Mouse (Mus musculus): ENCODE measurements at regions not wholly inside any gene's neighbourhood (a gene's known extent, or its start where the extent isn't known, plus 50 kb on each side); places are given as distances from the start of the nearest gene placed in this dataset.

GRCm38 (mm10) chr12:28922236-28922635 lies 170.6 kb downstream of the Eipr1 start:
- Histone ChIP-seq H3K4me3 (no peak overlapping the region), H3K27me3 (replicated peaks) (no peaks in the 10 kb centered on the region), H3K4me1 (no peaks in the 10 kb centered on the region), H3K9ac (no peak overlapping the region), H3K4me2 (replicated peaks) (no peak overlapping the region), H3K27ac (no peak overlapping the region), H3K9me3 (no peaks in the 10 kb centered on the region), H3K36me3 (no peaks in the 10 kb centered on the region)
- 88% methylated on average over 2 of the region's 2 CpGs for WGBS
- no peak for ATAC-seq (ENCODE audit: low FRiP score, low read depth)

DNA sequence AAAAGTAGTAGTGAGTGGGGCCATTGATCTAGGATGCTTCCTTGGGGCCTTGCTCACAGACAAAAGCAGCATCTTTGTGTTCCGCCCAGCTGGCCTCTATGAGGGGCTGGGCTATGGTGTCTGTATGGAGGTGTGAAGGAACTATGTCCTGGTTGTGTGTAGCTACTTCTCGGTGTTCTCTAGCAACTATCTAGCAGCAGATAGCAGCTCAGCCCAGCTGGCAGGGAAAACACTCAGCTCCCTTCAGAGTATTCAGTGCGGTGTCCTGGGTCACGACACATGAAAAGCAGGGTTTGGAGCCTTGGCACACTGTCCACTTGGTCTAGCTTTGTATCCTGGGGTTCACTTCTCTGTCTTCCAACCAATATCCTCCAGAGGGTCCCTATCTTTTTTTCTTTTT lies 173.6 kb downstream of the Eipr1 start:
- H3K9me3 ChIP-seq: no peaks in the 10 kb centered on the region
- no peak overlapping the region for H3K9ac ChIP-seq
- no peak overlapping the region for H3K4me3 ChIP-seq
- H3K27me3 ChIP-seq (replicated peaks): no peaks in the 10 kb centered on the region
- no peaks in the 10 kb centered on the region for H3K4me1 ChIP-seq
- H3K36me3 ChIP-seq: no peaks in the 10 kb centered on the region
- ATAC-seq (ENCODE audit: low FRiP score, low read depth): no peak
- no peak overlapping the region for H3K27ac ChIP-seq
- WGBS: 90% methylated on average over 4 of the region's 4 CpGs
- H3K4me2 ChIP-seq (replicated peaks): no peak overlapping the region

DNA sequence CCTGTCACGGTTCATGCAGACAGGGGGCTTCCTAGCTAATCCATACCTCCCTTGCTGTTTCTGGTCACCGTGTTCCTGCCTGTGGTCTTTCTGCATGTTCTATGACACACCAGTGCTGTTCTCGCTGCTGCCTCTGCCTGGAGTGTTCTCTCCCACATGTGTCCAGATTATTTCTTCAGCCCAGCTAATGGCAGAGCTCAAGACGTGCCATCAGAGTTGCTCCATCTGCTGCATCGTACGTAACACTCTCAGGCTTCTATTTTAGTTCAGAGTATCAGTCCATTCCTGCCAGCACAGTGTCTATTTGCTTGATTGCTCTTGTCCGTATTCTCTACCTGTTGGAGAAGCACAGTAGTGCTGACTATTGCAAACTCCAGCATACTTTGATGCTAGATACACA lies 188.3 kb downstream of the Eipr1 start:
- H3K36me3 ChIP-seq: no peaks in the 10 kb centered on the region
- no peaks in the 10 kb centered on the region for H3K9me3 ChIP-seq
- no peak overlapping the region for H3K4me3 ChIP-seq
- no peak overlapping the region for H3K27ac ChIP-seq
- WGBS: 89% methylated on average over 7 of the region's 7 CpGs
- no peaks in the 10 kb centered on the region for H3K27me3 ChIP-seq (replicated peaks)
- H3K4me1 ChIP-seq: no peaks in the 10 kb centered on the region
- no peak overlapping the region for H3K9ac ChIP-seq
- no peak for ATAC-seq (ENCODE audit: low FRiP score, low read depth)
- no peak overlapping the region for H3K4me2 ChIP-seq (replicated peaks)

GRCm38 (mm10) chr12:28948889-28949288 lies 197.3 kb downstream of the Eipr1 start:
- peak overlapping the region; percentile 53; the same call in 1 of the 2 replicates for H3K27ac ChIP-seq
- no peaks in the 10 kb centered on the region for H3K36me3 ChIP-seq
- ATAC-seq (ENCODE audit: low FRiP score, low read depth): peak; percentile 56; the same call in 1 of the 2 replicates
- no peak overlapping the region for H3K4me3 ChIP-seq
- H3K27me3 ChIP-seq (replicated peaks): no peaks in the 10 kb centered on the region
- WGBS: 7% methylated on average over 9 of the region's 9 CpGs
- H3K9me3 ChIP-seq: 0 out of 2 replicates have a peak, but pooled peaks cover 3% of the 10 kb centered on the region
- H3K4me1 ChIP-seq: peaks cover 11% of the 10 kb centered on the region
- H3K9ac ChIP-seq: 0 out of 2 replicates have a peak overlapping the region, but pooled peaks have one; percentile 21
- 0 out of 2 replicates have a peak overlapping the region, but pooled peaks have one; percentile 16 for H3K4me2 ChIP-seq (replicated peaks)

- Histone ChIP-seq H3K4me1 (peaks cover 11% of the 10 kb centered on the region), H3K9me3 (0 out of 2 replicates have a peak, but pooled peaks cover 3% of the 10 kb centered on the region), H3K9ac (no peak overlapping the region), H3K4me2 (replicated peaks) (0 out of 2 replicates have a peak overlapping the region, but pooled peaks have one; percentile 16), H3K36me3 (no peaks in the 10 kb centered on the region), H3K27ac (peak overlapping the region; percentile 53; the same call in 1 of the 2 replicates), H3K27me3 (replicated peaks) (no peaks in the 10 kb centered on the region), H3K4me3 (no peak overlapping the region)
- 43% methylated on average over 10 of the region's 10 CpGs for WGBS
- ATAC-seq (ENCODE audit: low FRiP score, low read depth): no peak
Observed at GRCm38 (mm10) chr12:28949307-28949706, 197.7 kb downstream of the Eipr1 start.

DNA sequence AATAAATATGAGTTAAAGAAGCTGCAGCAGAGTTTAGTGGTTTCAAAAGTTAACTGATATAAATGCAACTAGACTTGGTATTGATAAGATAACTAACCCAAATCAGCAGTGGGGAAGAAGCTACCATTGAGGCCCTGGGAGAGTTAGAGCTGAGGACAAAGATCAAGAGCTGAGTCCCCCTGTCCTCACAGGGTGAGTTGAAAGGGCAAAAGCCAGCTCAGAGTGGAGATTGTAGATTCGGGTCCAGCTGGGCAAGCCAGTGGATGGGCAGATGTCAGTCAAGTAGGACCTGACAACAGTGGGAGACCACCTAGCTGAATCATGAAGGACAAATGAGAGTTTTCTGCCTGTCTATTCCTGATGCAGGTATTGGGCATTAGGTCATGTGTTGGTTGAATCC lies 205.6 kb downstream of the Eipr1 start:
- no peak overlapping the region for H3K4me3 ChIP-seq
- 0 out of 2 replicates have a peak, but pooled peaks cover 3% of the 10 kb centered on the region for H3K9me3 ChIP-seq
- H3K27me3 ChIP-seq (replicated peaks): no peaks in the 10 kb centered on the region
- H3K9ac ChIP-seq: no peak overlapping the region
- ATAC-seq (ENCODE audit: low FRiP score, low read depth): no peak
- no peak overlapping the region for H3K27ac ChIP-seq
- 88% methylated on average over 1 of the region's 1 CpGs for WGBS
- no peak overlapping the region for H3K4me2 ChIP-seq (replicated peaks)
- H3K36me3 ChIP-seq: no peaks in the 10 kb centered on the region
- H3K4me1 ChIP-seq: no peaks in the 10 kb centered on the region

DNA sequence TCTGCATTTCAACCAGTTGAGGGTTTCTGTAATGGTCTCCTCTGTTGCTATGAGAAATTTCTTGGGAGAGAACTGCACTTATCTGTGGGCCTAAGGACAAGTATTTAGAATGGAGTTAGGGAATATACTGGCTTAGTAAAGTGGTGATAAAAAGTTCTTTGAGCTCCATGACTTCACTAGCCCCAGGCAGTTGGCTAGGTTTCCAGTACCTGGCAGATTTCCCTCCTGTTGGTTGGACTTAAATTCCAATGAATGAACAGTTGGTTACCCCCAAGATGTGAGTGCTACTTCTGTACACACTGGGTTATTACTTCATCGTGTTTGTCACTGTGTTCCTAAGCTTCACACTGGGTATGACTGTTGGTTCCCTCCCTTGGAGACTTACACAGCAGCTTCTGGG lies 207.1 kb downstream of the Eipr1 start:
- no peaks in the 10 kb centered on the region for H3K9me3 ChIP-seq
- H3K9ac ChIP-seq: no peak overlapping the region
- 67% methylated on average over 1 of the region's 1 CpGs for WGBS
- ATAC-seq (ENCODE audit: low FRiP score, low read depth): no peak
- H3K4me2 ChIP-seq (replicated peaks): no peak overlapping the region
- H3K27me3 ChIP-seq (replicated peaks): no peaks in the 10 kb centered on the region
- no peak overlapping the region for H3K4me3 ChIP-seq
- H3K27ac ChIP-seq: no peak overlapping the region
- no peaks in the 10 kb centered on the region for H3K4me1 ChIP-seq
- H3K36me3 ChIP-seq: no peaks in the 10 kb centered on the region

GRCm38 (mm10) chr12:28969671-28970379 lies 218.2 kb downstream of the Eipr1 start:
- H3K4me1 ChIP-seq: peaks cover 3% of the 10 kb centered on the region
- H3K9me3 ChIP-seq: 0 out of 2 replicates have a peak, but pooled peaks cover 6% of the 10 kb centered on the region
- 85% methylated on average over 2 of the region's 2 CpGs for WGBS
- H3K27me3 ChIP-seq (replicated peaks): no peaks in the 10 kb centered on the region
- ATAC-seq (ENCODE audit: low FRiP score, low read depth): no peak
- H3K4me3 ChIP-seq: no peak overlapping the region
- no peak overlapping the region for H3K27ac ChIP-seq
- H3K4me2 ChIP-seq (replicated peaks): no peak overlapping the region
- no peaks in the 10 kb centered on the region for H3K36me3 ChIP-seq
- H3K9ac ChIP-seq: no peak overlapping the region

- peak; percentile 74 for ATAC-seq (ENCODE audit: low FRiP score, low read depth)
- Histone ChIP-seq H3K9ac (no peak overlapping the region), H3K27me3 (replicated peaks) (no peaks in the 10 kb centered on the region), H3K4me2 (replicated peaks) (no peak overlapping the region), H3K27ac (no peak overlapping the region), H3K36me3 (no peaks in the 10 kb centered on the region), H3K4me1 (peaks cover 8% of the 10 kb centered on the region), H3K9me3 (0 out of 2 replicates have a peak, but pooled peaks cover 6% of the 10 kb centered on the region), H3K4me3 (no peak overlapping the region)
- WGBS: 22% methylated on average over 6 of the region's 6 CpGs
Observed at GRCm38 (mm10) chr12:28974571-28975041, 223.0 kb downstream of the Eipr1 start.

GRCm38 (mm10) chr12:28975249-28975648 lies 223.6 kb downstream of the Eipr1 start:
- no peak overlapping the region for H3K4me2 ChIP-seq (replicated peaks)
- no peak overlapping the region for H3K27ac ChIP-seq
- H3K27me3 ChIP-seq (replicated peaks): no peaks in the 10 kb centered on the region
- H3K36me3 ChIP-seq: no peaks in the 10 kb centered on the region
- H3K4me3 ChIP-seq: no peak overlapping the region
- 0 out of 2 replicates have a peak, but pooled peaks cover 6% of the 10 kb centered on the region for H3K9me3 ChIP-seq
- no peak overlapping the region for H3K9ac ChIP-seq
- peaks cover 8% of the 10 kb centered on the region for H3K4me1 ChIP-seq
- 93% methylated on average over 5 of the region's 5 CpGs for WGBS
- 0 out of 2 replicates have a peak, but pooled peaks have one; percentile 44 for ATAC-seq (ENCODE audit: low FRiP score, low read depth)

GRCm38 (mm10) chr12:28979679-28980078 lies 228.1 kb downstream of the Eipr1 start:
- H3K27ac ChIP-seq: no peak overlapping the region
- no peaks in the 10 kb centered on the region for H3K9me3 ChIP-seq
- H3K27me3 ChIP-seq (replicated peaks): no peaks in the 10 kb centered on the region
- no peak overlapping the region for H3K9ac ChIP-seq
- peaks cover 7% of the 10 kb centered on the region for H3K4me1 ChIP-seq
- WGBS: 80% methylated on average over 7 of the region's 7 CpGs
- no peaks in the 10 kb centered on the region for H3K36me3 ChIP-seq
- no peak for ATAC-seq (ENCODE audit: low FRiP score, low read depth)
- no peak overlapping the region for H3K4me3 ChIP-seq
- H3K4me2 ChIP-seq (replicated peaks): no peak overlapping the region

DNA sequence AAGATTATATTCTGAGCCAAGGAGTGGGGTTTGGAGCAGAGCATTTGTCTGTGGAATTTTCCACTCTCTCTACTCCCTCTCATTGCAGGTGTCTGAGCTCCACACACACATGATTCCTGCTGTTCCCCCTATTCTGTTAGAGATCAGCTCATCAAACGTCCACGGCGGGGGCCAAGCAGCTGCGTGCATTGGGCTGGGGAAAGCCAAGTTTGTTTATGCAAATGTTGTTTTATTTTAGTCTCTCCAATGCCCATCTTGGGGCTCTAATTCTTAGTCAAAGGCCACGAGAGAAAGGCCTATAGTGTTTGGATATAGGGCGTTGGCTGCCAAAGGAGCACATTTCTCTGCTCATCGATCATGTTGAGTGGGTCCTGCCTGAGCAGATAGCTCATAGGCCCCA lies 234.6 kb downstream of the Eipr1 start:
- ATAC-seq (ENCODE audit: low FRiP score, low read depth): no peak
- H3K9ac ChIP-seq: no peak overlapping the region
- no peak overlapping the region for H3K4me2 ChIP-seq (replicated peaks)
- 0 out of 2 replicates have a peak, but pooled peaks cover 3% of the 10 kb centered on the region for H3K4me1 ChIP-seq
- WGBS: 65% methylated on average over 7 of the region's 7 CpGs
- H3K36me3 ChIP-seq: no peaks in the 10 kb centered on the region
- no peak overlapping the region for H3K27ac ChIP-seq
- H3K9me3 ChIP-seq: no peaks in the 10 kb centered on the region
- H3K27me3 ChIP-seq (replicated peaks): no peaks in the 10 kb centered on the region
- H3K4me3 ChIP-seq: no peak overlapping the region
